In genomic region chr2:5641678-5642077, GRCm38 (mm10) we compare ENCODE assay signal across 18 mouse cellular contexts.
DNase-seq lines count a peak whose midpoint lies in the region; ATAC-seq and TF ChIP-seq lines count a peak whose summit lies in the region.
"Had no signal": no experiment of that assay in that cellular context is flagged by ENCODE, and none has a peak within 500 bp of the region (broad histone marks: within the 10 kb centered on the region; RNA-seq: fewer than 3 reads in every experiment).

No protein-coding gene starts in this region.

- no peak for ATAC-seq in forebrain, embryonic 14.5 days
- ATAC-seq in forebrain, embryonic 16.5 days, result no peak
- no peak for ATAC-seq in heart, embryonic 11.5 days (replicated peaks; ENCODE audit: insufficient number of reproducible peaks, low FRiP score, low TSS enrichment)
- ATAC-seq: intestine, embryonic 15.5 days had no signal

- no peak overlapping the region for H3K27ac ChIP-seq in forebrain, embryonic 14.5 days (ENCODE audit: low read depth, low read length)
- H3K27ac ChIP-seq in forebrain, embryonic 16.5 days (ENCODE audit: low read length), result no peak overlapping the region
- H3K27ac ChIP-seq in heart, embryonic 11.5 days (ENCODE audit: low read depth, low read length), result no peak overlapping the region
- H3K27ac ChIP-seq in heart, adult 2 months, result no peak overlapping the region
- peak overlapping the region; percentile 13; the same call in 1 of the 2 replicates for H3K27ac ChIP-seq in left cerebral cortex, adult 2 months
- H3K27ac ChIP-seq: hindbrain, embryonic 14.5 days; intestine, embryonic 15.5 days; neural tube, embryonic 12.5 days had no signal

- H3K4me2 ChIP-seq in forebrain, embryonic 14.5 days (ENCODE audit: low read length), result no peak overlapping the region
- no peak overlapping the region for H3K4me2 ChIP-seq in forebrain, embryonic 16.5 days (ENCODE audit: low read length)
- H3K4me2 ChIP-seq in heart, embryonic 11.5 days, result peak overlapping the region; percentile 19; the same call in 1 of the 2 replicates
- H3K4me2 ChIP-seq: hindbrain, embryonic 14.5 days; intestine, embryonic 15.5 days; liver, embryonic 11.5 days; neural tube, embryonic 12.5 days had no signal

- 74% methylated on average over 5 of the region's 5 CpGs for WGBS in forebrain, embryonic 14.5 days
- WGBS in forebrain, embryonic 16.5 days, result 64% methylated on average over 5 of the region's 5 CpGs
- WGBS in heart, embryonic 11.5 days (ENCODE audit: insufficient replicate concordance), result 42% methylated on average over 5 of the region's 5 CpGs
- 30% methylated on average over 5 of the region's 5 CpGs for WGBS in heart, adult 2 months

- H3K79me2 ChIP-seq in heart, adult 2 months (replicated peaks; ENCODE audit: control insufficient read depth, insufficient read depth, low read length), result no peaks in the 10 kb centered on the region

- no peak overlapping the region for H3K4me3 ChIP-seq in forebrain, embryonic 14.5 days (ENCODE audit: low read depth, low read length)
- no peak overlapping the region for H3K4me3 ChIP-seq in forebrain, embryonic 16.5 days (replicated peaks; ENCODE audit: low read length)
- H3K4me3 ChIP-seq in heart, embryonic 11.5 days (ENCODE audit: low read depth, low read length), result no peak overlapping the region
- H3K4me3 ChIP-seq in heart, adult 2 months, result no peak overlapping the region
- no peak overlapping the region for H3K4me3 ChIP-seq in left cerebral cortex, adult 2 months
- H3K4me3 ChIP-seq: intestine, embryonic 15.5 days; megakaryocyte, embryonic 14.5 days; neural tube, embryonic 12.5 days had no signal

- H3K9me3 ChIP-seq in forebrain, embryonic 14.5 days (replicated peaks; ENCODE audit: control insufficient read depth, low read length), result no peaks in the 10 kb centered on the region
- no peaks in the 10 kb centered on the region for H3K9me3 ChIP-seq in forebrain, embryonic 16.5 days (ENCODE audit: control insufficient read depth, low read length)
- no peaks in the 10 kb centered on the region for H3K9me3 ChIP-seq in heart, embryonic 11.5 days (replicated peaks; ENCODE audit: control insufficient read depth, low read length)
- H3K9me3 ChIP-seq: intestine, embryonic 15.5 days; megakaryocyte, embryonic 14.5 days; neural tube, embryonic 12.5 days had no signal

- intact Hi-C loops in heart, adult 2 months (cut with DNase I), result no loop called here
- intact Hi-C loops in left cerebral cortex, adult 2 months (cut with DNase I), result no loop called here

- no peak overlapping the region for H3K9ac ChIP-seq in forebrain, embryonic 14.5 days (ENCODE audit: low read length)
- H3K9ac ChIP-seq in forebrain, embryonic 16.5 days (replicated peaks; ENCODE audit: low read depth, low read length), result no peak overlapping the region
- H3K9ac ChIP-seq in heart, embryonic 11.5 days (ENCODE audit: low read depth, low read length), result no peak overlapping the region
- H3K9ac ChIP-seq in heart, adult 2 months (ENCODE audit: low read depth, low read length), result no peak overlapping the region
- H3K9ac ChIP-seq: hindbrain, embryonic 14.5 days; intestine, embryonic 15.5 days; neural tube, embryonic 12.5 days had no signal

- H3K4me1 ChIP-seq in forebrain, embryonic 14.5 days (ENCODE audit: control insufficient read depth, insufficient read depth, low read length), result no peaks in the 10 kb centered on the region
- H3K4me1 ChIP-seq in forebrain, embryonic 16.5 days (replicated peaks; ENCODE audit: control insufficient read depth, insufficient read depth, low read length), result peaks cover 6% of the 10 kb centered on the region
- H3K4me1 ChIP-seq in heart, embryonic 11.5 days (ENCODE audit: control insufficient read depth, insufficient read depth, low read length), result no peaks in the 10 kb centered on the region
- H3K4me1 ChIP-seq in heart, adult 2 months (ENCODE audit: control insufficient read depth, insufficient read depth, low read length), result no peaks in the 10 kb centered on the region

- H3K36me3 ChIP-seq in forebrain, embryonic 14.5 days (ENCODE audit: control insufficient read depth, insufficient read depth, low read length), result no peaks in the 10 kb centered on the region
- H3K36me3 ChIP-seq in forebrain, embryonic 16.5 days (ENCODE audit: control insufficient read depth, insufficient read depth), result no peaks in the 10 kb centered on the region
- H3K36me3 ChIP-seq in heart, embryonic 11.5 days (ENCODE audit: control insufficient read depth, insufficient read depth, low read length), result no peaks in the 10 kb centered on the region
- no peaks in the 10 kb centered on the region for H3K36me3 ChIP-seq in heart, adult 2 months (ENCODE audit: control insufficient read depth, insufficient read depth, low read length)
- H3K36me3 ChIP-seq: intestine, embryonic 15.5 days; neural tube, embryonic 12.5 days had no signal

- peak; percentile 10 for DNase-seq in forebrain, embryonic 14.5 days (ENCODE audit: low spot score)
- DNase-seq in heart, adult 2 months, result no peak
- no peak for DNase-seq in left cerebral cortex, adult 2 months (ENCODE audit: extremely low spot score in 1 of 2, low spot score in 2 of 2)
- DNase-seq in left cerebral cortex, adult 9 months (ENCODE audit: low spot score in 2 of 2), result no peak
- peak; percentile 10 for DNase-seq in thymus, postnatal 0 days (ENCODE audit: low spot score)
- no peak for DNase-seq in thymus, postnatal 14 days
- DNase-seq: adrenal gland, adult 2 months; cerebellum, adult 9-10 months; gastrocnemius, postnatal 10 days; kidney, postnatal 36 days; lung, adult 2 months had no signal

- no peaks in the 10 kb centered on the region for H3K27me3 ChIP-seq in forebrain, embryonic 14.5 days (replicated peaks; ENCODE audit: control insufficient read depth, insufficient read depth, low read length)
- no peaks in the 10 kb centered on the region for H3K27me3 ChIP-seq in forebrain, embryonic 16.5 days (replicated peaks; ENCODE audit: control insufficient read depth, insufficient read depth, low read length)
- H3K27me3 ChIP-seq in heart, embryonic 11.5 days (ENCODE audit: control insufficient read depth, insufficient read depth, low read length), result no peaks in the 10 kb centered on the region
- no peaks in the 10 kb centered on the region for H3K27me3 ChIP-seq in heart, adult 2 months (ENCODE audit: control insufficient read depth, insufficient read depth, low read length)
- H3K27me3 ChIP-seq: intestine, embryonic 15.5 days; neural tube, embryonic 12.5 days had no signal

- TF ChIP-seq POLR2A in heart, adult 2 months (IDR thresholded peaks at IDR 0.05; ENCODE audit: insufficient read depth, low read depth, low read length), result no peak

- no peak for TF ChIP-seq EP300 in heart, adult 2 months (IDR thresholded peaks at IDR 0.05; ENCODE audit: insufficient read depth, low read depth, low read length)

- no peak for TF ChIP-seq CTCF in heart, adult 2 months (IDR thresholded peaks at IDR 0.05)
- TF ChIP-seq CTCF in left cerebral cortex, adult 2 months (IDR thresholded peaks at IDR 0.05), result no peak

Comparison
In these comparisons a context has a peak if more than half of its experiments do, and no peak if none do; other contexts are left out.
1. DNase-seq: peak in forebrain, embryonic 14.5 days (single experiment) and thymus, postnatal 0 days (single experiment); none in heart, adult 2 months (0 of 2), left cerebral cortex, adult 2 months (0 of 2), left cerebral cortex, adult 9 months (0 of 2) and thymus, postnatal 14 days (single experiment).